Mouse (Mus musculus) intestine, postnatal 0 days (tissue): Measurements from ENCODE around the gene Odf2l. TPM values are rescaled to one million over a fixed set of nuclear protein-coding genes. Genes with fewer than 3 reads are reported as not detected.

Experiments
- ATAC-seq: fragments of 200-750 bp; cut with Nextera tagmentation; 2 replicates; pipeline ENCODE4 v1.8.0; 2017; ENCODE audit warnings: mild to moderate bottlenecking, moderate TSS enrichment, moderate library complexity
- H3K27ac ChIP-seq: fragments of 300-500 bp; sonication (generic); 2 replicates; pipeline ENCODE4 v1.5.1; 2014; ENCODE audit warnings: mild to moderate bottlenecking, low read depth, low read length, moderate library complexity
- H3K27me3 ChIP-seq: fragments of 300-500 bp; sonication (generic); replicated peaks from 2 replicates; pipeline ENCODE4 v1.6.1; 2014; ENCODE audit warnings: low read length, mixed read lengths; ENCODE audit not compliant: control insufficient read depth, insufficient read depth
- H3K36me3 ChIP-seq: fragments of 300-500 bp; sonication (generic); 2 replicates; pipeline ENCODE4 v1.6.1; 2014; ENCODE audit warnings: mild to moderate bottlenecking, moderate library complexity; ENCODE audit not compliant: control insufficient read depth, insufficient read depth
- H3K4me1 ChIP-seq: fragments of 300-500 bp; sonication (generic); replicated peaks from 2 replicates; pipeline ENCODE4 v1.6.1; 2014; ENCODE audit warnings: antibody characterized with exemption, low read length, mixed read lengths; ENCODE audit not compliant: control insufficient read depth, insufficient read depth
- H3K4me2 ChIP-seq: fragments of 300-500 bp; sonication (generic); replicated peaks from 2 replicates; pipeline ENCODE4 v1.6.1; 2014; ENCODE audit warnings: low read depth, mild to moderate bottlenecking, moderate library complexity
- H3K4me3 ChIP-seq: fragments of 300-500 bp; sonication (generic); 2 replicates; pipeline ENCODE4 v1.5.1; 2014; ENCODE audit warnings: low read depth, low read length
- H3K9ac ChIP-seq: fragments of 300-500 bp; sonication (generic); 2 replicates; pipeline ENCODE4 v1.6.1; 2014; ENCODE audit warnings: mild to moderate bottlenecking, low read depth, low read length
- H3K9me3 ChIP-seq: fragments of 300-500 bp; sonication (generic); 2 replicates; pipeline ENCODE4 v1.6.1; 2016; ENCODE audit warnings: mixed run types; ENCODE audit not compliant: control insufficient read depth
- CTCF ChIP-seq: sonication (generic); IDR thresholded peaks from 2 replicates; pipeline ENCODE4 v1.5.1; 2016; ENCODE audit warnings: low read depth, mild to moderate bottlenecking, control low read depth, antibody characterized with exemption, moderate library complexity
- WGBS: fragments of 180-500 bp; shearing (Covaris S2); extraction: QIAGEN DNeasy Blood & Tissue Kit; methylation state at CpG from one replicate; pipeline ENCODE4 v1.1.7; 2014; 5-methylcytosine and 5-hydroxymethylcytosine counted together
- polyA plus RNA-seq: library from polyadenylated mRNA; unstranded; fragments of >200 nt; fragmentation: Nextera tagmentation; extraction: Ambion mirVana; gene quantifications from 2 replicates; pipeline ENCODE4 v1.2.1, GENCODE M21; 2015

Gene Odf2l
- polyA plus RNA-seq, 1 experiment from 2014 or later = 11.4 TPM

DNA sequence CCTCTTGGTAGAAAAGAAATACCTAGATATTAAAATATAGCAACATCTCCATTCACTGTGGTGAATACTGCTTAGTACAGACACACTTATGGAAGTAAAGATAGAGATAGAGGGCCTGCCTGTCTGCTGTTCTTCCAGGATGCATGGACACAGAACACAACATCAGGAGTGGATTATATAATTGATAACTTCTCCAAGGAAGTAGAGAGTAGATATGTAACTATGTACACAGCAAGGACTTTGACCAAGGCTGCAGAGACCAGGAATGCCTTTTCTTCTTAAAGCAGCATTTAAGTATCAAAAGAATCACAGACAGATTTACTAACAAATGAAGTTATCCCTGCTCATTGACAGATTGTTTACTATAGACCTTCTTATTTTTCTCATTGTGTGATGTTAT, 66.3 kb downstream of the Odf2l start:
- no peak overlapping the region for H3K27ac ChIP-seq
- H3K4me2 ChIP-seq = no peak overlapping the region
- ATAC-seq = no peak
- H3K4me3 ChIP-seq = no peak overlapping the region
- TF ChIP-seq CTCF = no peak
- H3K9ac ChIP-seq = no peak overlapping the region
- H3K9me3 ChIP-seq = no peaks in the 10 kb centered on the region
- no peaks in the 10 kb centered on the region for H3K27me3 ChIP-seq
- no peaks in the 10 kb centered on the region for H3K36me3 ChIP-seq
- 0 out of 2 replicates have a peak, but pooled peaks cover 2% of the 10 kb centered on the region for H3K4me1 ChIP-seq

GRCm38 (mm10) chr3:145191972-145192371, 73.6 kb downstream of the Odf2l start:
- Histone ChIP-seq H3K4me1 (no peaks in the 10 kb centered on the region), H3K27me3 (no peaks in the 10 kb centered on the region), H3K9ac (no peak overlapping the region), H3K36me3 (no peaks in the 10 kb centered on the region), H3K9me3 (no peaks in the 10 kb centered on the region), H3K4me2 (no peak overlapping the region), H3K27ac (no peak overlapping the region), H3K4me3 (no peak overlapping the region)
- WGBS = 67% methylated on average over 2 of the region's 2 CpGs
- no peak for TF ChIP-seq CTCF
- no peak for ATAC-seq

DNA sequence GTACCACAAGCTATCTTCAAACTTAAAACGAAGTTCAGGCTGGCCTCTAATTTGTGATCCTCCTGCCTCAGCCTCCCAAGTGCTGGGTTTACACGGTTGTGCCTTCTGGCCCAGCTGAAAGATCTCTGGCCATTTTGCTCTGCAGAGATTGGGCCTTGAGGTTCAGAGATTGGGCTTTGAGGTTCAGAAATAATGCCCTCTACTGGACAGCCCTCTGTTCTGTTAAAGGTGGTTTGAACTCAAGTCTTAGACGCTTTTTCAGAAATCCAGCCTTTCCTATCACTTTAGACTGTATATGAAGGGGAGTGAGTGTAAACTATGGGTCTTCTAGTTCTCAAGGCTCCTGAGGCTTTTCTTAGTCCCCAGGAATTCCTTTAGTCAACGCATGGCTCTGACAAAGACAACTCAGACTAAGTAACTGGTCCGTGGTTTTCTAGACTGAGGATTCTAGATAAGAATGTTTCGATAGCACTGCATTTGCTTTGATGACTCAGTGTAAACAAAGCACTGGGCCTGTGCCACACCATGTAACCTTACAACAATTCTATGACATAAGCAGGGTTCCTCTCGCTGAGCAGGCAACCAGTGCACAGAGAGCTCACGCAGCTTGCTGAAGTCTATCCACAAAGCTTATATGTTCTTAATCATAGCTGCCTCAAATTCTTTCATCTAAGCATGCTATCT, 77.0 kb downstream of the Odf2l start:
- Histone ChIP-seq H3K4me3 (no peak overlapping the region), H3K4me1 (no peaks in the 10 kb centered on the region), H3K36me3 (no peaks in the 10 kb centered on the region), H3K9me3 (no peaks in the 10 kb centered on the region), H3K9ac (no peak overlapping the region), H3K27me3 (no peaks in the 10 kb centered on the region), H3K27ac (no peak overlapping the region), H3K4me2 (no peak overlapping the region)
- peak; percentile 28; the same call in 1 of the 2 replicates for TF ChIP-seq CTCF
- 0 out of 2 replicates have a peak, but pooled peaks have one; percentile 33 for ATAC-seq
- 54% methylated on average over 8 of the region's 8 CpGs for WGBS

GRCm38 (mm10) chr3:145198050-145198449, 79.7 kb downstream of the Odf2l start:
- ATAC-seq = no peak
- WGBS = 85% methylated on average over 2 of the region's 2 CpGs
- H3K27ac ChIP-seq = no peak overlapping the region
- no peak overlapping the region for H3K9ac ChIP-seq
- no peaks in the 10 kb centered on the region for H3K36me3 ChIP-seq
- no peak for TF ChIP-seq CTCF
- no peaks in the 10 kb centered on the region for H3K9me3 ChIP-seq
- H3K4me1 ChIP-seq = no peaks in the 10 kb centered on the region
- H3K4me3 ChIP-seq = no peak overlapping the region
- H3K27me3 ChIP-seq = no peaks in the 10 kb centered on the region
- H3K4me2 ChIP-seq = no peak overlapping the region

Other genes starting within 250 kb of the Odf2l start
- 776 and 777 TPM in 2 replicates for gene Clca4b, start 186.1 kb upstream of the Odf2l start, polyA plus RNA-seq
- gene Clca4a, start 143.5 kb upstream of the Odf2l start, polyA plus RNA-seq = 0.94 and 1.8 TPM in 2 replicates
- 129 and 164 TPM in 2 replicates for gene Clca1, start 85.8 kb upstream of the Odf2l start, polyA plus RNA-seq
- 0.47 and 0.51 TPM in 2 replicates for gene Clca2, start 19.1 kb upstream of the Odf2l start, polyA plus RNA-seq
- gene Col24a1, start 173.9 kb downstream of the Odf2l start, polyA plus RNA-seq = 1.9 and 3.1 TPM in 2 replicates